Mouse (Mus musculus) liver, postnatal 0 days (tissue): ENCODE measurements at regions not wholly inside any gene's neighbourhood (a gene's known extent, or its start where the extent isn't known, plus 50 kb on each side); places are given as distances from the start of the nearest gene placed in this dataset.

Experiments
- CTCF ChIP-seq: sonication (generic); IDR thresholded peaks from 2 replicates; pipeline ENCODE4 v1.5.1; 2016; ENCODE audit warnings: antibody characterized with exemption, low read depth
- EP300 ChIP-seq: IDR thresholded peaks from 2 replicates; pipeline ENCODE4 v1.6.1; 2016; ENCODE audit warnings: antibody characterized with exemption, low read depth, mild to moderate bottlenecking

GRCm38 (mm10) chr4:109610222-109610621 is 56.8 kb downstream of the Cdkn2c start:
- TF ChIP-seq CTCF: no peak
- TF ChIP-seq EP300: no peak
